Mouse (Mus musculus) CH12.LX (cell line): ENCODE results near the gene Zp3. TPM values are rescaled to one million over a fixed set of nuclear protein-coding genes. Genes with fewer than 3 reads are reported as not detected.

ENCODE experiments used
- DNase-seq: peaks from one replicate; pipeline ENCODE4 v3.0.0-alpha.2; 2013; ENCODE audit errors: extremely low read depth
- H3K27ac ChIP-seq: 2 replicates; pipeline ENCODE4 v1.5.1; 2012; ENCODE audit warnings: low read depth, mild to moderate bottlenecking, control low read depth, moderate library complexity; ENCODE audit not compliant: insufficient read depth
- H3K27me3 ChIP-seq: replicated peaks from 2 replicates; pipeline ENCODE3; 2012; ENCODE audit warnings: inconsistent platforms
- H3K36me3 ChIP-seq, 2 experiments: replicated peaks in 1 of 2; 2 replicates each; pipeline versions ENCODE3 to v1.6.1; 2012; ENCODE audit warnings: inconsistent platforms in 1 of 2, low read length in 1 of 2, mild to moderate bottlenecking in 1 of 2, mixed read lengths in 1 of 2, moderate library complexity in 1 of 2; ENCODE audit not compliant: control insufficient read depth in 1 of 2, insufficient read depth in 1 of 2
- H3K4me1 ChIP-seq, 2 experiments: 2 replicates each; pipeline ENCODE4 v1.6.1; 2012; ENCODE audit warnings: inconsistent platforms in 1 of 2, moderate library complexity in 1 of 2; ENCODE audit not compliant: insufficient read depth in 2 of 2, control insufficient read depth in 1 of 2
- H3K4me2 ChIP-seq: 2 replicates; pipeline ENCODE4 v1.6.1; 2012; ENCODE audit warnings: low read depth, mild to moderate bottlenecking, control low read depth; ENCODE audit not compliant: poor library complexity, insufficient read depth, severe bottlenecking
- H3K4me3 ChIP-seq, 3 experiments: fragments of 150-350 bp in 1 of 3; sonication (generic) in 1 of 3; replicated peaks in 1 of 3; 2 replicates each; pipeline versions ENCODE3 to v1.5.1; 2011 to 2012; ENCODE audit warnings: low read depth in 2 of 3, low read length in 2 of 3, mild to moderate bottlenecking in 2 of 3, moderate library complexity in 2 of 3, control low read depth in 1 of 3, improper control_type of control experiment in 1 of 3, inconsistent platforms in 1 of 3, mixed read lengths in 1 of 3; ENCODE audit not compliant: poor library complexity in 1 of 3
- H3K79me2 ChIP-seq: replicated peaks from 2 replicates; pipeline ENCODE4 v1.6.1; 2012; ENCODE audit warnings: mild to moderate bottlenecking, moderate library complexity; ENCODE audit not compliant: control insufficient read depth, poor library complexity, insufficient read depth, severe bottlenecking; ENCODE audit errors: extremely low read depth
- H3K9ac ChIP-seq: 2 replicates; pipeline ENCODE4 v1.6.1; 2012; ENCODE audit warnings: low read depth, mild to moderate bottlenecking, control low read depth, moderate library complexity; ENCODE audit not compliant: insufficient read depth
- H3K9me3 ChIP-seq: replicated peaks from 2 replicates; pipeline ENCODE3; 2012; ENCODE audit warnings: low read length, inconsistent platforms, mixed read lengths
- BHLHE40 ChIP-seq: IDR thresholded peaks from 2 replicates; pipeline ENCODE4 v1.6.1; 2011; ENCODE audit warnings: mild to moderate bottlenecking, low read depth, low read length, improper control_type of control experiment
- CHD1 ChIP-seq: IDR thresholded peaks from 2 replicates; pipeline ENCODE4 v1.6.1; 2012; ENCODE audit warnings: low read depth, low read length, improper control_type of control experiment, inconsistent platforms
- CTCF ChIP-seq, 2 experiments: IDR thresholded peaks in 1 of 2; conservative IDR thresholded peaks in 1 of 2; 2 replicates each; pipeline ENCODE4 v1.5.1; 2011 to 2012; ENCODE audit warnings: low read depth in 2 of 2, low read length in 2 of 2, improper control_type of control experiment in 1 of 2, inconsistent platforms in 1 of 2, mild to moderate bottlenecking in 1 of 2, moderate library complexity in 1 of 2
- ELF1 ChIP-seq: IDR thresholded peaks from 2 replicates; pipeline ENCODE4 v1.6.1; 2014; ENCODE audit warnings: low read depth, mild to moderate bottlenecking, inconsistent platforms, low read length, improper control_type of control experiment
- GABPA ChIP-seq: IDR thresholded peaks from 2 replicates; pipeline ENCODE4 v1.6.1; 2012; ENCODE audit warnings: low read depth, low read length, improper control_type of control experiment, inconsistent platforms; ENCODE audit not compliant: insufficient replicate concordance
- IRF4 ChIP-seq: IDR thresholded peaks from 2 replicates; pipeline ENCODE4 v1.6.1; 2014; ENCODE audit warnings: low read depth, mild to moderate bottlenecking, inconsistent platforms, low read length, improper control_type of control experiment
- JUN ChIP-seq: IDR thresholded peaks from 2 replicates; pipeline ENCODE4 v1.6.1; 2011; ENCODE audit warnings: low read depth, mild to moderate bottlenecking, low read length, improper control_type of control experiment, moderate library complexity; ENCODE audit not compliant: insufficient read depth
- JUND ChIP-seq: conservative IDR thresholded peaks from 2 replicates; pipeline ENCODE4 v1.6.1; 2011; ENCODE audit warnings: low read depth, low read length, improper control_type of control experiment
- MAX ChIP-seq: IDR thresholded peaks from 2 replicates; pipeline ENCODE4 v1.6.1; 2011; ENCODE audit warnings: low read length, improper control_type of control experiment
- PAX5 ChIP-seq: IDR thresholded peaks from 2 replicates; pipeline ENCODE4 v1.6.1; 2012; ENCODE audit warnings: low read length, inconsistent platforms, mixed read lengths
- POLR2A ChIP-seq: IDR thresholded peaks from 2 replicates; pipeline ENCODE4 v1.6.1; 2011; ENCODE audit warnings: low read depth, mild to moderate bottlenecking, improper control_type of control experiment, low read length
- UBTF ChIP-seq: IDR thresholded peaks from 2 replicates; pipeline ENCODE4 v1.6.1; 2012; ENCODE audit warnings: low read depth, mild to moderate bottlenecking, inconsistent platforms, low read length, improper control_type of control experiment, moderate library complexity
- ZC3H11A ChIP-seq: IDR thresholded peaks from 2 replicates; pipeline ENCODE4 v1.6.1; 2012; ENCODE audit warnings: low read depth, mild to moderate bottlenecking, inconsistent platforms, low read length, improper control_type of control experiment
- dilution Hi-C: fragments of 300-500 bp; cut with MboI; formaldehyde crosslinking; loops from 2 replicates; pipeline ENCODE4 v1.14.3; 2020; ENCODE audit warnings: low sequenced_read_pairs; ENCODE audit not compliant: extremely low pct_unique_long_range_greater_than_20kb, extremely low pct_ligation_motif_present
- in situ Hi-C: fragments of 300-500 bp; cut with MboI; formaldehyde crosslinking; loops from 3 replicates; pipeline ENCODE4 v1.14.3; 2019; ENCODE audit warnings: low sequenced_read_pairs, low pct_ligation_motif_present, low pct_unique_long_range_greater_than_20kb, mixed read lengths
- polyA plus RNA-seq: library from polyadenylated mRNA; unstranded; fragments of >175 nt; gene quantifications from 2 replicates; pipeline ENCODE4 v1.2.1, GENCODE M21; 2012; ENCODE audit warnings: low read depth; ENCODE audit not compliant: insufficient read length
- total RNA-seq, 2 experiments: library from RNA; depleted of rRNA; stranded (reverse); fragments of 300-350 nt in 1 of 2; fragments of >200 nt in 1 of 2; gene quantifications; 2 replicates each; pipeline ENCODE4 v1.2.3; 2012 to 2014

Gene Zp3
- total and polyA plus RNA-seq, 3 experiments, result 0.13 TPM; not detected in 2

DNA sequence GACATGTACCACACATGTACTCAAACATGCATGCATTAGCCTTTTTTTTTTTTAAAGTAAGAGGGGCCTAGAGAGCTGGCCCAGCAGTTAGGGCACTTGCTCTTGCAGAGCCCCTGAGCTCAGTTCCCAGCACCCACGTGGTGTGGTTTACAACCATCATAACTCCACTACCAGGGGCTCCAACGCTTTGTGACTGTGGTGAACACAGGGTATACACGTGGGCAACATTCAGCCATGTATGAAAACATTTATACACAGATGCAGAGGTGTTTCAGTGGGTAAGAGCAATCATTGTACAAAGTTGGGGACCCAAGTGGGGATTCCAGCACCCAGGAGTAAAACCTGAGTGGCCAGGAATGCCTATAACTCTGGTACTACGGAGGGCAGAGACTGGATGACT is 21.5 kb upstream of the Zp3 start:
- peak overlapping the region; percentile 54 to 71 (median 57) for H3K4me3 ChIP-seq
- peaks cover 18 to 44% of the 10 kb centered on the region in 2 experiments for H3K4me1 ChIP-seq

DNA sequence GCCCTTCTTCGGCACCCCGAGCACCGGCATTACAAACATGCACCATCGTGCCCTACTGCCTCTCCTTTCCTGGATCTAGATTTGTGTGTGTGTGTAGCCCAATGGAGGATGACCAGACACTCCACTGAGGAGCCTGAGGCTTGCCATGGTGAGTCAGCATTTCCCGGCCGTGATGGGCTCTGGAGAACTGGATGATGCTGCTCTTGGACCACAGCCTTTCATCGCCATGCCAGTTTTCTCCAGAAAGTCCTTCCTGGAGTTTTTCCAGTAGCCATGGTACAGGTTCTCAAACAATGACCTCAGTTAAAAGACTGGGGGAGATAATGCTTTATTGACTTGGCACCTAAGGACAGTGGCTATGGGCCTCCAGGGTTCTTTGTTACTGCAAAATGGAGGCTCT is 20.0 kb upstream of the Zp3 start:
- Histone ChIP-seq H3K27me3 (peaks cover 9% of the 10 kb centered on the region), H3K79me2 (no peaks in the 10 kb centered on the region), H3K27ac (no peak overlapping the region), H3K36me3 (peaks cover 0 to 7% of the 10 kb centered on the region in 2 experiments), H3K4me1 (peaks cover 18 to 44% of the 10 kb centered on the region in 2 experiments), H3K4me2 (no peak overlapping the region), H3K9me3 (no peaks in the 10 kb centered on the region), H3K4me3 (no peak overlapping the region), H3K9ac (no peak overlapping the region)
- in situ Hi-C loops, result loop anchor here (5.0 kb wide), 1 partner anchor 53 kb away; no protein-coding TSS in a partner anchor
- TF ChIP-seq GABPA (no peak), BHLHE40 (no peak)
- DNase-seq, result no peak
- dilution Hi-C loops, result no loop called here

More for the DNA sequence above, 21.5 kb upstream of the Zp3 start:
- H3K27ac ChIP-seq, result peak overlapping the region; percentile 31; the same call in 1 of the 2 replicates
- no peaks in the 10 kb centered on the region for H3K79me2 ChIP-seq
- peak overlapping the region; percentile 91; the same call in 1 of the 2 replicates for H3K9ac ChIP-seq
- H3K27me3 ChIP-seq, result peaks cover 3% of the 10 kb centered on the region
- no peaks in the 10 kb centered on the region for H3K9me3 ChIP-seq
- no peak for DNase-seq
- H3K36me3 ChIP-seq, result peaks cover 0 to 7% of the 10 kb centered on the region in 2 experiments
- TF ChIP-seq CHD1 (no peak), POLR2A (no peak), MAX (no peak), CTCF (conservative IDR thresholded peaks at IDR 0.05 in 1 of 2, IDR thresholded peaks at IDR 0.05 in 1 of 2; ENCODE audit: low read depth in 2 of 2, low read length in 2 of 2) (no peak), GABPA (no peak), UBTF (no peak), JUND (no peak), IRF4 (no peak), JUN (no peak), ZC3H11A (no peak), ELF1 (no peak), PAX5 (no peak)
- in situ Hi-C loops (no loop called here), dilution Hi-C loops (no loop called here)
- peak overlapping the region; percentile 83 for H3K4me2 ChIP-seq
